In the genomic region with DNA sequence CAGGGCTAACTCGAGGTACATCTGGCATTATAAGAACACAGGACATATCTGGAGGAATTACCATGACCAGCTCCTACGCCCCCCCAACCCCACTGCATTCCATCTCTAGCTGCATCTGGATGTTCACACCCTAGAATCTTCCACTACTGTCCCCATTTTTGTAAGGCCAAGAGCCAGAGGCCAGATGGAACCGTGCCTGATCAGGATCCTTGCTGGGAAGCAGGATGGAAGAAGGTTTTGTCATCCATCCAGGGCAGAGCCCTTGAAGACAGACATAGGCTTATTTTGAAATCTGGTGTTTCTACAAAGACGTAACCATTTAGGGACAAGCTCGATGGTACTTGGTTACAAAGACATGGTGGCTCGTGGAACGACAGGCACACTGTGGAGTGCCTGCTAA, we compare ENCODE assay signal across 19 mouse cellular contexts.
DNase-seq lines count a peak whose midpoint lies in the region; ATAC-seq lines count a peak whose summit lies in the region.
"Had no signal": no experiment of that assay in that cellular context is flagged by ENCODE, and none has a peak within 500 bp of the region (broad histone marks: within the 10 kb centered on the region; RNA-seq: fewer than 3 reads in every experiment).

No protein-coding gene starts in this region.

- H3K36me3 ChIP-seq in heart, embryonic 11.5 days (ENCODE audit: control insufficient read depth, insufficient read depth, low read length), result no peaks in the 10 kb centered on the region
- H3K36me3 ChIP-seq: heart, embryonic 12.5 days; intestine, embryonic 15.5 days had no signal

- peaks cover 4% of the 10 kb centered on the region; the same call in 1 of the 2 replicates for H3K4me1 ChIP-seq in heart, embryonic 11.5 days (ENCODE audit: control insufficient read depth, insufficient read depth, low read length)

- intact Hi-C loops in gastrocnemius, postnatal 14 days (cut with DNase I; ENCODE audit: low total_unique reads), result no loop called here

- no peaks in the 10 kb centered on the region for H3K9me3 ChIP-seq in heart, embryonic 11.5 days (replicated peaks; ENCODE audit: control insufficient read depth, low read length)
- H3K9me3 ChIP-seq: embryonic facial prominence, embryonic 10.5 days; forebrain, embryonic 13.5 days; heart, embryonic 12.5 days; hindbrain, embryonic 10.5 days; intestine, embryonic 15.5 days; kidney, embryonic 15.5 days had no signal

- WGBS in heart, embryonic 11.5 days (ENCODE audit: insufficient replicate concordance), result 88% methylated on average over 7 of the region's 7 CpGs

- DNase-seq in cerebellum, adult 9-10 months, result peak; percentile 73
- peak; percentile 87 for DNase-seq in heart, adult 11 months
- DNase-seq in cerebellum, postnatal 10 days, result peak; percentile 42 to 56
- DNase-seq in gastrocnemius, postnatal 14 days, result peak; percentile 36
- no peak for DNase-seq in testis, postnatal 14 days (ENCODE audit: low spot score)
- DNase-seq in thymus, postnatal 10 days (ENCODE audit: low spot score in 2 of 2), result no peak
- DNase-seq: adrenal gland, postnatal 14 days; forebrain, postnatal 0 days; heart, adult 2 months; kidney, adult 2 months had no signal

- H3K27me3 ChIP-seq in heart, embryonic 11.5 days (ENCODE audit: control insufficient read depth, insufficient read depth, low read length), result no peaks in the 10 kb centered on the region
- H3K27me3 ChIP-seq: forebrain, embryonic 13.5 days; heart, embryonic 12.5 days; intestine, embryonic 15.5 days; kidney, embryonic 15.5 days had no signal

- no peak overlapping the region for H3K27ac ChIP-seq in heart, embryonic 11.5 days (ENCODE audit: low read depth, low read length)
- H3K27ac ChIP-seq: embryonic facial prominence, embryonic 10.5 days; forebrain, embryonic 13.5 days; heart, adult 2 months; hindbrain, embryonic 10.5 days; hindbrain, embryonic 14.5 days; intestine, embryonic 15.5 days; kidney, embryonic 15.5 days had no signal

- no peak overlapping the region for H3K4me3 ChIP-seq in heart, embryonic 11.5 days (ENCODE audit: low read depth, low read length)
- H3K4me3 ChIP-seq: embryonic facial prominence, embryonic 10.5 days; forebrain, embryonic 13.5 days; heart, adult 2 months; heart, embryonic 12.5 days; hindbrain, embryonic 10.5 days; intestine, embryonic 15.5 days; kidney, embryonic 15.5 days had no signal

- H3K9ac ChIP-seq in heart, embryonic 11.5 days (ENCODE audit: low read depth, low read length), result no peak overlapping the region
- H3K9ac ChIP-seq: forebrain, embryonic 13.5 days; forebrain, postnatal 0 days; heart, embryonic 12.5 days; hindbrain, embryonic 14.5 days; intestine, embryonic 15.5 days; kidney, embryonic 15.5 days had no signal

- no peak for ATAC-seq in cerebellum, adult (ENCODE audit: insufficient number of reproducible peaks, low FRiP score, low TSS enrichment)
- ATAC-seq in heart, embryonic 11.5 days (replicated peaks; ENCODE audit: insufficient number of reproducible peaks, low FRiP score, low TSS enrichment), result no peak
- ATAC-seq: forebrain, embryonic 13.5 days; intestine, embryonic 15.5 days had no signal

- H3K4me2 ChIP-seq in heart, embryonic 11.5 days, result no peak overlapping the region
- H3K4me2 ChIP-seq: forebrain, embryonic 13.5 days; heart, embryonic 12.5 days; hindbrain, embryonic 14.5 days; intestine, embryonic 15.5 days; kidney, embryonic 15.5 days had no signal

Comparison
In these comparisons a context has a peak if more than half of its experiments do, and no peak if none do; other contexts are left out.
1. DNase-seq: peak in cerebellum, adult 9-10 months (single experiment), heart, adult 11 months (single experiment), cerebellum, postnatal 10 days (2 of 2) and gastrocnemius, postnatal 14 days (single experiment); none in testis, postnatal 14 days (single experiment) and thymus, postnatal 10 days (0 of 2).